Mouse (Mus musculus) megakaryocyte progenitor cell, adult 5-6 weeks (primary cell): ENCODE data around the gene Rreb1. TPM values are rescaled to one million over a fixed set of nuclear protein-coding genes. Genes with fewer than 3 reads are reported as not detected.

Source experiments
- total RNA-seq, 2 experiments: library from RNA; stranded (forward) in 1 of 2; stranded (reverse) in 1 of 2; fragments of 157-497, 149-512 nt in 1 of 2; fragments of 200-1000 nt in 1 of 2; gene quantifications; 2 replicates each; pipeline versions ENCODE4 v1.2.3 to v1.2.4; 2015 to 2017

Gene Rreb1
- total RNA-seq, 2 experiments from 2014 or later, result 14.7 to 62.9 TPM

Other genes starting within 250 kb of the Rreb1 start
- 186 and 238 TPM in 2 replicates for gene Ssr1, start 215.8 kb downstream of the Rreb1 start, total RNA-seq (2015)
- gene Ssr1, start 215.8 kb downstream of the Rreb1 start, total RNA-seq (2017), result 247 and 275 TPM in 2 replicates